In genomic region chr2:32029636-32030035, GRCm38 (mm10) we compare ENCODE assay signal across 12 mouse cellular contexts. TPM values are rescaled to one million over a fixed set of nuclear protein-coding genes. Genes with fewer than 3 reads are reported as not detected.
A peak's percentile ranks its signal among the peaks of the same experiment; 100 is the strongest.
DNase-seq lines count a peak whose midpoint lies in the region; ATAC-seq and TF ChIP-seq lines count a peak whose summit lies in the region.
"Had no signal": no experiment of that assay in that cellular context is flagged by ENCODE, and none has a peak within 500 bp of the region (broad histone marks: within the 10 kb centered on the region; RNA-seq: fewer than 3 reads in every experiment).

No protein-coding gene starts in this region.

- no peak for TF ChIP-seq POLR2A in ES-Bruce4 (IDR thresholded peaks at IDR 0.05; ENCODE audit: insufficient read depth, low read length)

- H3K4me1 ChIP-seq in ES-Bruce4 (ENCODE audit: control insufficient read depth, insufficient read depth, low read length): no peaks in the 10 kb centered on the region
- no peaks in the 10 kb centered on the region for H3K4me1 ChIP-seq in embryonic facial prominence, embryonic 10.5 days
- H3K4me1 ChIP-seq: embryonic facial prominence, embryonic 13.5 days; hindbrain, embryonic 12.5 days had no signal

- H3K4me3 ChIP-seq in ES-Bruce4 (ENCODE audit: low read depth, low read length): no peak overlapping the region
- no peak overlapping the region for H3K4me3 ChIP-seq in embryonic facial prominence, embryonic 10.5 days
- H3K4me3 ChIP-seq: embryonic facial prominence, embryonic 13.5 days; hindbrain, embryonic 12.5 days had no signal

- intact Hi-C loops in heart, postnatal 25 days (cut with DNase I): no loop called here
- intact Hi-C loops in heart, postnatal 14 days (cut with DNase I): no loop called here

- TF ChIP-seq CTCF in ES-Bruce4 (IDR thresholded peaks at IDR 0.05; ENCODE audit: low read depth, low read length): no peak

- TF ChIP-seq EP300 in ES-Bruce4 (IDR thresholded peaks at IDR 0.05; ENCODE audit: insufficient read depth, low read depth, low read length): 0 out of 2 replicates have a peak, but pooled peaks have one; percentile 26

- WGBS in embryonic facial prominence, embryonic 10.5 days: 86% methylated on average over 3 of the region's 3 CpGs

- ATAC-seq in megakaryocyte, adult 5-6 weeks (ENCODE audit: poor library complexity, severe bottlenecking): no peak
- ATAC-seq: CD4-positive, CD25-positive, alpha-beta regulatory T cell, adult 4 months had no signal

- no peaks in the 10 kb centered on the region for H3K27me3 ChIP-seq in ES-Bruce4 (ENCODE audit: control insufficient read depth, insufficient read depth, low read length, poor library complexity, severe bottlenecking)
- no peaks in the 10 kb centered on the region for H3K27me3 ChIP-seq in embryonic facial prominence, embryonic 10.5 days (replicated peaks; ENCODE audit: low read depth, poor library complexity, severe bottlenecking)
- H3K27me3 ChIP-seq: embryonic facial prominence, embryonic 13.5 days; hindbrain, embryonic 12.5 days had no signal

- no peak overlapping the region for H3K27ac ChIP-seq in ES-Bruce4 (ENCODE audit: insufficient read depth, low read length)
- H3K27ac ChIP-seq in embryonic facial prominence, embryonic 10.5 days (replicated peaks): no peak overlapping the region
- H3K27ac ChIP-seq: embryonic facial prominence, embryonic 13.5 days; hindbrain, embryonic 12.5 days had no signal

- no peak overlapping the region for H3K9ac ChIP-seq in ES-Bruce4 (ENCODE audit: low read depth, poor library complexity, severe bottlenecking)
- H3K9ac ChIP-seq: embryonic facial prominence, embryonic 13.5 days; hindbrain, embryonic 12.5 days had no signal

- peak; percentile 86 for DNase-seq in heart, adult 11 months
- DNase-seq in heart, postnatal 25 days (ENCODE audit: low spot score): no peak
- DNase-seq in cerebellum, adult 8-10 months: peak; percentile 35
- peak; percentile 20 to 27 for DNase-seq in layer of hippocampus, postnatal 25 days (ENCODE audit: extremely low spot score in 1 of 2, low spot score in 1 of 2)
- no peak for DNase-seq in embryonic facial prominence, embryonic 10.5 days (ENCODE audit: low spot score)
- no peak for DNase-seq in heart, postnatal 14 days
- DNase-seq: gastrocnemius, postnatal 14 days had no signal

- H3K36me3 ChIP-seq in ES-Bruce4 (ENCODE audit: control insufficient read depth, insufficient read depth, low read length, poor library complexity, severe bottlenecking): peaks cover 51% of the 10 kb centered on the region
- H3K36me3 ChIP-seq in embryonic facial prominence, embryonic 10.5 days (replicated peaks): peaks cover 94% of the 10 kb centered on the region

- H3K9me3 ChIP-seq in ES-Bruce4 (replicated peaks; ENCODE audit: control insufficient read depth, insufficient read depth, low read length, poor library complexity, severe bottlenecking): no peaks in the 10 kb centered on the region
- no peaks in the 10 kb centered on the region for H3K9me3 ChIP-seq in embryonic facial prominence, embryonic 10.5 days
- H3K9me3 ChIP-seq: embryonic facial prominence, embryonic 13.5 days; hindbrain, embryonic 12.5 days had no signal

RNA-seq across cellular contexts. Expression of gene Fam78a, which starts 55.0 kb away (rescaled TPM):
- 10 to 100 TPM; 20.0 TPM for total RNA-seq in heart, postnatal 25 days (2021)
- polyA plus RNA-seq in ES-Bruce4 (2011; ENCODE audit: insufficient read depth, insufficient read length, low read depth, missing spikeins): 1.6 and 3.0 TPM in 2 replicates
- 1 to 10 TPM; 3.2 to 6.3 TPM for total RNA-seq in layer of hippocampus, postnatal 25 days (2021)
- 14.4 and 14.7 TPM in 2 replicates for total RNA-seq in megakaryocyte, adult 5-6 weeks (2015)
- 11.7 and 13.1 TPM in 2 replicates for total RNA-seq in megakaryocyte, adult 5-6 weeks (2017)
- 1.8 and 2.2 TPM in 2 replicates for polyA plus RNA-seq in embryonic facial prominence, embryonic 10.5 days (2016; fragmentation: Nextera tagmentation; extraction: Ambion mirVana)
- 10 to 100 TPM; 22.8 to 23.9 TPM for total RNA-seq in heart, postnatal 14 days (2021)

RNA-seq across cellular contexts. Expression of gene Nup214, which starts 55.4 kb away (rescaled TPM):
- total RNA-seq in heart, postnatal 25 days (2021): 10 to 100 TPM; 27.4 to 28.3 TPM
- 89.7 and 91.9 TPM in 2 replicates for polyA plus RNA-seq in ES-Bruce4 (2011; ENCODE audit: insufficient read depth, insufficient read length, low read depth, missing spikeins)
- total RNA-seq in layer of hippocampus, postnatal 25 days (2021): 10 to 100 TPM; 49.3 to 63.5 TPM
- total RNA-seq in megakaryocyte, adult 5-6 weeks (2015): 51.5 and 69.1 TPM in 2 replicates
- 32.0 and 37.7 TPM in 2 replicates for total RNA-seq in megakaryocyte, adult 5-6 weeks (2017)
- 120 and 121 TPM in 2 replicates for polyA plus RNA-seq in embryonic facial prominence, embryonic 10.5 days (2016; fragmentation: Nextera tagmentation; extraction: Ambion mirVana)
- 10 to 100 TPM; 37.0 to 38.1 TPM for total RNA-seq in heart, postnatal 14 days (2021)

Comparison
In these comparisons a context has a peak if more than half of its experiments do, and no peak if none do; other contexts are left out.
1. DNase-seq: peak in heart, adult 11 months (single experiment), cerebellum, adult 8-10 months (single experiment) and layer of hippocampus, postnatal 25 days (2 of 2); none in heart, postnatal 25 days (single experiment), embryonic facial prominence, embryonic 10.5 days (single experiment) and heart, postnatal 14 days (0 of 2).